Mouse (Mus musculus): ENCODE data around the gene Ajm1. TPM values are rescaled to one million over a fixed set of nuclear protein-coding genes. Genes with fewer than 3 reads are reported as not detected.

The Ajm1 gene
- polyA plus RNA-seq, 2 experiments, result 0.19 to 2.5 TPM

GRCm38 (mm10) chr2:25540541-25540948, 41.0 kb downstream of the Ajm1 start:
- H3K27ac ChIP-seq (replicated peaks; ENCODE audit: low read depth, low read length), result no peak overlapping the region
- H3K36me3 ChIP-seq (ENCODE audit: control insufficient read depth, insufficient read depth, low read length), result peaks cover 34% of the 10 kb centered on the region
- H3K9ac ChIP-seq (ENCODE audit: low read depth, low read length, severe bottlenecking), result no peak overlapping the region
- WGBS, result 90% methylated on average over 4 of the region's 4 CpGs
- ATAC-seq (ENCODE audit: low FRiP score, low read depth) (no peak), DNase-seq (ENCODE audit: low spot score) (no peak)
- TF ChIP-seq POLR2A (IDR thresholded peaks at IDR 0.05; ENCODE audit: borderline replicate concordance, extremely low read depth, insufficient read depth, insufficient read length), result no peak
- H3K4me2 ChIP-seq (replicated peaks; ENCODE audit: low read depth, low read length, severe bottlenecking), result no peak overlapping the region
- no peaks in the 10 kb centered on the region for H3K27me3 ChIP-seq (ENCODE audit: control insufficient read depth, insufficient read depth, low read length)
- no peaks in the 10 kb centered on the region for H3K9me3 ChIP-seq (ENCODE audit: control insufficient read depth, low read length)
- peaks cover 2% of the 10 kb centered on the region; the same call in 1 of the 2 replicates for H3K4me1 ChIP-seq (ENCODE audit: control insufficient read depth, insufficient read depth, low read length)
- H3K4me3 ChIP-seq (replicated peaks; ENCODE audit: low read length), result no peak overlapping the region

GRCm38 (mm10) chr2:25536531-25536930, 45.0 kb downstream of the Ajm1 start:
- 95% methylated on average over 8 of the region's 8 CpGs for WGBS
- Histone ChIP-seq H3K4me3 (replicated peaks; ENCODE audit: low read length) (no peak overlapping the region), H3K36me3 (ENCODE audit: control insufficient read depth, insufficient read depth, low read length) (peaks cover 60% of the 10 kb centered on the region), H3K9me3 (ENCODE audit: control insufficient read depth, low read length) (no peaks in the 10 kb centered on the region), H3K4me2 (replicated peaks; ENCODE audit: low read depth, low read length, severe bottlenecking) (no peak overlapping the region), H3K4me1 (ENCODE audit: control insufficient read depth, insufficient read depth, low read length) (no peaks in the 10 kb centered on the region), H3K27me3 (ENCODE audit: control insufficient read depth, insufficient read depth, low read length) (no peaks in the 10 kb centered on the region), H3K9ac (ENCODE audit: low read depth, low read length, severe bottlenecking) (no peak overlapping the region), H3K27ac (replicated peaks; ENCODE audit: low read depth, low read length) (no peak overlapping the region)
- ATAC-seq (ENCODE audit: low FRiP score, low read depth) (no peak), DNase-seq (ENCODE audit: low spot score) (no peak)
- no peak for TF ChIP-seq POLR2A (IDR thresholded peaks at IDR 0.05; ENCODE audit: borderline replicate concordance, extremely low read depth, insufficient read depth, insufficient read length)

GRCm38 (mm10) chr2:25534866-25535182, 46.7 kb downstream of the Ajm1 start:
- ATAC-seq (ENCODE audit: low FRiP score, low read depth), result no peak
- Histone ChIP-seq H3K4me2 (replicated peaks; ENCODE audit: low read depth, low read length, severe bottlenecking) (no peak overlapping the region), H3K27me3 (ENCODE audit: control insufficient read depth, insufficient read depth, low read length) (no peaks in the 10 kb centered on the region), H3K36me3 (ENCODE audit: control insufficient read depth, insufficient read depth, low read length) (peaks cover 76% of the 10 kb centered on the region), H3K9me3 (ENCODE audit: control insufficient read depth, low read length) (no peaks in the 10 kb centered on the region), H3K27ac (replicated peaks; ENCODE audit: low read depth, low read length) (no peak overlapping the region), H3K4me1 (ENCODE audit: control insufficient read depth, insufficient read depth, low read length) (no peaks in the 10 kb centered on the region), H3K9ac (ENCODE audit: low read depth, low read length, severe bottlenecking) (no peak overlapping the region), H3K4me3 (replicated peaks; ENCODE audit: low read length) (no peak overlapping the region)
- 93% methylated on average over 2 of the region's 2 CpGs for WGBS
- no peak for TF ChIP-seq POLR2A (IDR thresholded peaks at IDR 0.05; ENCODE audit: borderline replicate concordance, extremely low read depth, insufficient read depth, insufficient read length)
- no peak for DNase-seq (ENCODE audit: low spot score)

- DNase-seq (ENCODE audit: low spot score), result no peak
- TF ChIP-seq POLR2A (IDR thresholded peaks at IDR 0.05; ENCODE audit: borderline replicate concordance, extremely low read depth, insufficient read depth, insufficient read length), result no peak
- Histone ChIP-seq H3K27me3 (ENCODE audit: control insufficient read depth, insufficient read depth, low read length) (no peaks in the 10 kb centered on the region), H3K4me2 (replicated peaks; ENCODE audit: low read depth, low read length, severe bottlenecking) (no peak overlapping the region), H3K9me3 (ENCODE audit: control insufficient read depth, low read length) (no peaks in the 10 kb centered on the region), H3K27ac (replicated peaks; ENCODE audit: low read depth, low read length) (no peak overlapping the region), H3K36me3 (ENCODE audit: control insufficient read depth, insufficient read depth, low read length) (peaks cover 79% of the 10 kb centered on the region), H3K4me1 (ENCODE audit: control insufficient read depth, insufficient read depth, low read length) (no peaks in the 10 kb centered on the region), H3K4me3 (replicated peaks; ENCODE audit: low read length) (no peak overlapping the region), H3K9ac (ENCODE audit: low read depth, low read length, severe bottlenecking) (no peak overlapping the region)
- WGBS, result 87% methylated on average over 3 of the region's 3 CpGs
- ATAC-seq (ENCODE audit: low FRiP score, low read depth), result no peak
Observed at GRCm38 (mm10) chr2:25534178-25534865, 47.2 kb downstream of the Ajm1 start.

GRCm38 (mm10) chr2:25533707-25534106, 47.9 kb downstream of the Ajm1 start:
- peaks cover 81% of the 10 kb centered on the region for H3K36me3 ChIP-seq (ENCODE audit: control insufficient read depth, insufficient read depth, low read length)
- no peak overlapping the region for H3K9ac ChIP-seq (ENCODE audit: low read depth, low read length, severe bottlenecking)
- H3K9me3 ChIP-seq (ENCODE audit: control insufficient read depth, low read length), result no peaks in the 10 kb centered on the region
- WGBS, result 92% methylated on average over 2 of the region's 2 CpGs
- no peaks in the 10 kb centered on the region for H3K27me3 ChIP-seq (ENCODE audit: control insufficient read depth, insufficient read depth, low read length)
- H3K4me3 ChIP-seq (replicated peaks; ENCODE audit: low read length), result no peak overlapping the region
- no peak for DNase-seq (ENCODE audit: low spot score)
- no peak overlapping the region for H3K27ac ChIP-seq (replicated peaks; ENCODE audit: low read depth, low read length)
- no peak overlapping the region for H3K4me2 ChIP-seq (replicated peaks; ENCODE audit: low read depth, low read length, severe bottlenecking)
- ATAC-seq (ENCODE audit: low FRiP score, low read depth), result no peak
- H3K4me1 ChIP-seq (ENCODE audit: control insufficient read depth, insufficient read depth, low read length), result no peaks in the 10 kb centered on the region
- no peak for TF ChIP-seq POLR2A (IDR thresholded peaks at IDR 0.05; ENCODE audit: borderline replicate concordance, extremely low read depth, insufficient read depth, insufficient read length)

Data from limb, embryonic 14.5 days (tissue).